In genomic region chr4:130318122-130318521, GRCm38 (mm10) we compare ENCODE assay signal across 36 mouse cellular contexts. TPM values are rescaled to one million over a fixed set of nuclear protein-coding genes. Genes with fewer than 3 reads are reported as not detected.
DNase-seq lines count a peak whose midpoint lies in the region; ATAC-seq and TF ChIP-seq lines count a peak whose summit lies in the region.
"Had no signal": no experiment of that assay in that cellular context is flagged by ENCODE, and none has a peak within 500 bp of the region (broad histone marks: within the 10 kb centered on the region; RNA-seq: fewer than 3 reads in every experiment).

No protein-coding gene starts in this region.

- H3K4me3 ChIP-seq in heart, embryonic 13.5 days = no peak overlapping the region
- H3K4me3 ChIP-seq in kidney, embryonic 16.5 days (ENCODE audit: low read length) = no peak overlapping the region
- peak overlapping the region; percentile 57 for H3K4me3 ChIP-seq in testis, adult 2 months (ENCODE audit: control insufficient read depth, low read depth, low read length)
- no peak overlapping the region for H3K4me3 ChIP-seq in midbrain, postnatal 0 days (ENCODE audit: low read depth, low read length)
- H3K4me3 ChIP-seq: erythroblast, embryonic 14.5 days; limb, embryonic 10.5 days; limb, embryonic 15.5 days; liver, embryonic 13.5 days; megakaryocyte, embryonic 14.5 days; midbrain, embryonic 12.5 days; neural tube, embryonic 13.5 days had no signal

- H3K36me3 ChIP-seq in heart, embryonic 13.5 days = peaks cover 85% of the 10 kb centered on the region
- H3K36me3 ChIP-seq in kidney, embryonic 16.5 days (ENCODE audit: insufficient read depth, low read length) = peaks cover 8% of the 10 kb centered on the region; the same call in 1 of the 2 replicates
- no peaks in the 10 kb centered on the region for H3K36me3 ChIP-seq in testis, adult 2 months (ENCODE audit: control insufficient read depth, insufficient read depth, low read length)
- H3K36me3 ChIP-seq in midbrain, postnatal 0 days (ENCODE audit: insufficient read depth, low read length) = peaks cover 39% of the 10 kb centered on the region

- no peak for ATAC-seq in heart, embryonic 13.5 days (ENCODE audit: extremely low read depth, insufficient number of reproducible peaks, low FRiP score, low TSS enrichment)
- no peak for ATAC-seq in kidney, embryonic 16.5 days (ENCODE audit: low FRiP score, low TSS enrichment)
- ATAC-seq in midbrain, postnatal 0 days (ENCODE audit: low FRiP score) = no peak
- ATAC-seq: activated CD4-positive, CD25-positive, alpha-beta regulatory T cell, adult 4 months; CD4-positive, CD25-positive, alpha-beta regulatory T cell, adult 4 months; forebrain, embryonic 16.5 days; hindbrain, embryonic 16.5 days; lung, postnatal 0 days had no signal

- WGBS in heart, embryonic 13.5 days = 77% methylated on average over 3 of the region's 3 CpGs
- 64% methylated on average over 3 of the region's 3 CpGs for WGBS in kidney, embryonic 16.5 days
- WGBS in midbrain, postnatal 0 days = 71% methylated on average over 3 of the region's 3 CpGs

- peak; percentile 21; the same call in 1 of the 2 replicates for TF ChIP-seq POLR2A in testis, adult 2 months (IDR thresholded peaks at IDR 0.05; ENCODE audit: control insufficient read depth, low read depth, low read length)

- H3K27ac ChIP-seq in heart, embryonic 13.5 days (replicated peaks) = peak overlapping the region; percentile 61
- no peak overlapping the region for H3K27ac ChIP-seq in kidney, embryonic 16.5 days (ENCODE audit: low read length)
- no peak overlapping the region for H3K27ac ChIP-seq in testis, adult 2 months (ENCODE audit: control insufficient read depth, insufficient read depth, low read depth, low read length)
- no peak overlapping the region for H3K27ac ChIP-seq in midbrain, postnatal 0 days (ENCODE audit: low read depth, low read length)
- H3K27ac ChIP-seq: limb, embryonic 10.5 days; limb, embryonic 15.5 days; liver, embryonic 13.5 days; midbrain, embryonic 12.5 days; neural tube, embryonic 13.5 days; stomach, postnatal 0 days had no signal

- no peak for DNase-seq in heart, adult 8-10 months (ENCODE audit: low spot score)
- DNase-seq in kidney, adult 18-20 months = peak; percentile 33
- DNase-seq in testis, postnatal 10 days (ENCODE audit: low spot score) = no peak
- no peak for DNase-seq in midbrain, postnatal 0 days (ENCODE audit: low spot score)
- DNase-seq: adrenal gland, adult 2 months; adrenal gland, postnatal 36 days; cerebellum, adult 18-20 months; cerebellum, postnatal 10 days; liver, embryonic 13.5 days; lung, adult 18-20 months; lung, postnatal 4 days; right cerebral cortex, postnatal 4 days; thymus, postnatal 4 days had no signal

- peak overlapping the region; percentile 47; the same call in 1 of the 2 replicates for H3K9ac ChIP-seq in heart, embryonic 13.5 days
- H3K9ac ChIP-seq in kidney, embryonic 16.5 days (replicated peaks; ENCODE audit: low read length) = no peak overlapping the region
- H3K9ac ChIP-seq in midbrain, postnatal 0 days (replicated peaks; ENCODE audit: low read length, poor library complexity, severe bottlenecking) = no peak overlapping the region
- H3K9ac ChIP-seq: limb, embryonic 15.5 days; liver, embryonic 13.5 days; midbrain, embryonic 12.5 days; neural tube, embryonic 13.5 days had no signal

- no peak for TF ChIP-seq CTCF in testis, adult 2 months (IDR thresholded peaks at IDR 0.05; ENCODE audit: control insufficient read depth, insufficient read depth, insufficient replicate concordance, low read depth, low read length)
- TF ChIP-seq CTCF in midbrain, postnatal 0 days (IDR thresholded peaks at IDR 0.05) = no peak

- H3K9me3 ChIP-seq in heart, embryonic 13.5 days = no peaks in the 10 kb centered on the region
- no peaks in the 10 kb centered on the region for H3K9me3 ChIP-seq in kidney, embryonic 16.5 days (ENCODE audit: low read length)
- no peaks in the 10 kb centered on the region for H3K9me3 ChIP-seq in midbrain, postnatal 0 days (ENCODE audit: low read length)
- H3K9me3 ChIP-seq: limb, embryonic 10.5 days; limb, embryonic 15.5 days; liver, embryonic 13.5 days; megakaryocyte, embryonic 14.5 days; midbrain, embryonic 12.5 days; neural tube, embryonic 13.5 days had no signal

- no peaks in the 10 kb centered on the region for H3K27me3 ChIP-seq in heart, embryonic 13.5 days (replicated peaks)
- no peaks in the 10 kb centered on the region for H3K27me3 ChIP-seq in kidney, embryonic 16.5 days (ENCODE audit: insufficient read depth, low read length)
- H3K27me3 ChIP-seq in testis, adult 2 months (ENCODE audit: control insufficient read depth, insufficient read depth, low read length) = no peaks in the 10 kb centered on the region
- H3K27me3 ChIP-seq in midbrain, postnatal 0 days (ENCODE audit: insufficient read depth, low read length) = no peaks in the 10 kb centered on the region
- H3K27me3 ChIP-seq: limb, embryonic 15.5 days; liver, embryonic 13.5 days; megakaryocyte, embryonic 14.5 days; midbrain, embryonic 12.5 days; neural tube, embryonic 13.5 days had no signal

- peaks cover 80% of the 10 kb centered on the region for H3K4me1 ChIP-seq in heart, embryonic 13.5 days
- peaks cover 12% of the 10 kb centered on the region; the same call in 1 of the 2 replicates for H3K4me1 ChIP-seq in kidney, embryonic 16.5 days (ENCODE audit: insufficient read depth, low read length)
- H3K4me1 ChIP-seq in testis, adult 2 months (ENCODE audit: control insufficient read depth, insufficient read depth, low read length) = no peaks in the 10 kb centered on the region
- no peaks in the 10 kb centered on the region for H3K4me1 ChIP-seq in midbrain, postnatal 0 days (ENCODE audit: insufficient read depth, low read length)
- H3K4me1 ChIP-seq: limb, embryonic 10.5 days; midbrain, embryonic 12.5 days; neural tube, embryonic 13.5 days had no signal

- no peak overlapping the region for H3K4me2 ChIP-seq in heart, embryonic 13.5 days
- H3K4me2 ChIP-seq in kidney, embryonic 16.5 days (replicated peaks; ENCODE audit: low read depth, low read length) = no peak overlapping the region
- no peak overlapping the region for H3K4me2 ChIP-seq in midbrain, postnatal 0 days (ENCODE audit: low read depth, low read length, poor library complexity, severe bottlenecking)
- H3K4me2 ChIP-seq: limb, embryonic 15.5 days; liver, embryonic 13.5 days; midbrain, embryonic 12.5 days; neural tube, embryonic 13.5 days had no signal

RNA-seq across cellular contexts. Expression of gene Gm10570, which starts 9.6 kb away (rescaled TPM):
- 0.75 and 1.2 TPM in 2 replicates for polyA plus RNA-seq in heart, embryonic 13.5 days (2015; fragmentation: Nextera tagmentation; extraction: Ambion mirVana)
- total RNA-seq in heart, adult 8-10 months (2022) = under 1 TPM in 1 of 4 experiments, not detected in 3; 0.91 TPM
- 0.57 TPM in 1 of 2 replicates, not detected in the other for polyA plus RNA-seq in kidney, embryonic 16.5 days (2015; fragmentation: Nextera tagmentation; extraction: Ambion mirVana)
- not detected in 2 replicates for polyA plus RNA-seq in testis, adult 2 months (2012; rRNA removed)
- total RNA-seq in midbrain, postnatal 0 days (2014; rRNA removed) = 2.1 TPM in 1 of 2 replicates, not detected in the other
- 1.5 and 1.9 TPM in 2 replicates for polyA plus RNA-seq in midbrain, postnatal 0 days (2015; fragmentation: Nextera tagmentation; extraction: Ambion mirVana)
- total RNA-seq: adrenal gland, adult 2 months; adrenal gland, postnatal 36 days; common myeloid progenitor, adult 5-6 weeks had no signal
- polyA plus RNA-seq: activated CD4-positive, CD25-positive, alpha-beta regulatory T cell, adult 4 months; CD4-positive, CD25-positive, alpha-beta regulatory T cell, adult 4 months; embryonic facial prominence, embryonic 14.5 days; erythroblast, embryonic 14.5 days; forebrain, embryonic 11.5 days; gonadal fat pad, adult 2 months; hindbrain, embryonic 11.5 days; intestine, embryonic 14.5 days; limb, embryonic 10.5 days; limb, embryonic 15.5 days; liver, embryonic 13.5 days; midbrain, embryonic 12.5 days; spleen, adult 2 months; stomach, postnatal 0 days; thymus, postnatal 0 days had no signal

RNA-seq across cellular contexts. Expression of gene Fabp3, which starts 9.7 kb away (rescaled TPM):
- polyA plus RNA-seq in heart, embryonic 13.5 days (2015; fragmentation: Nextera tagmentation; extraction: Ambion mirVana) = 961 and 1,090 TPM in 2 replicates
- total RNA-seq in heart, adult 8-10 months (2022) = 1,000 to 10,000 TPM; 6,025 to 7,484 (median 6,750) TPM
- polyA plus RNA-seq in kidney, embryonic 16.5 days (2015; fragmentation: Nextera tagmentation; extraction: Ambion mirVana) = 136 and 161 TPM in 2 replicates
- polyA plus RNA-seq in testis, adult 2 months (2012; rRNA removed) = 127 and 192 TPM in 2 replicates
- total RNA-seq in midbrain, postnatal 0 days (2014; rRNA removed) = 143 and 179 TPM in 2 replicates
- 394 and 409 TPM in 2 replicates for polyA plus RNA-seq in midbrain, postnatal 0 days (2015; fragmentation: Nextera tagmentation; extraction: Ambion mirVana)
- total RNA-seq: common myeloid progenitor, adult 5-6 weeks had no signal
- polyA plus RNA-seq: CD4-positive, CD25-positive, alpha-beta regulatory T cell, adult 4 months; erythroblast, embryonic 14.5 days had no signal

RNA-seq across cellular contexts. Expression of gene Serinc2, which starts 39.1 kb away (rescaled TPM):
- polyA plus RNA-seq in heart, embryonic 13.5 days (2015; fragmentation: Nextera tagmentation; extraction: Ambion mirVana) = 10.9 and 11.3 TPM in 2 replicates
- 1 to 10 TPM; 1.9 to 3.7 (median 2.6) TPM for total RNA-seq in heart, adult 8-10 months (2022)
- 58.6 and 65.0 TPM in 2 replicates for polyA plus RNA-seq in kidney, embryonic 16.5 days (2015; fragmentation: Nextera tagmentation; extraction: Ambion mirVana)
- 23.7 and 24.1 TPM in 2 replicates for polyA plus RNA-seq in testis, adult 2 months (2012; rRNA removed)
- total RNA-seq in midbrain, postnatal 0 days (2014; rRNA removed) = 12.6 and 13.5 TPM in 2 replicates
- polyA plus RNA-seq in midbrain, postnatal 0 days (2015; fragmentation: Nextera tagmentation; extraction: Ambion mirVana) = 11.1 and 12.3 TPM in 2 replicates
- total RNA-seq: common myeloid progenitor, adult 5-6 weeks had no signal
- polyA plus RNA-seq: erythroblast, embryonic 14.5 days had no signal

RNA-seq across cellular contexts. Expression of gene Zcchc17, which starts 41.6 kb away (rescaled TPM):
- polyA plus RNA-seq in heart, embryonic 13.5 days (2015; fragmentation: Nextera tagmentation; extraction: Ambion mirVana) = 48.1 and 50.7 TPM in 2 replicates
- total RNA-seq in heart, adult 8-10 months (2022) = 10 to 100 TPM; 24.2 to 35.4 (median 29.0) TPM
- polyA plus RNA-seq in kidney, embryonic 16.5 days (2015; fragmentation: Nextera tagmentation; extraction: Ambion mirVana) = 63.3 and 64.0 TPM in 2 replicates
- 8.0 and 8.2 TPM in 2 replicates for polyA plus RNA-seq in testis, adult 2 months (2012; rRNA removed)
- total RNA-seq in midbrain, postnatal 0 days (2014; rRNA removed) = 27.7 and 38.3 TPM in 2 replicates
- polyA plus RNA-seq in midbrain, postnatal 0 days (2015; fragmentation: Nextera tagmentation; extraction: Ambion mirVana) = 102 TPM in 2 replicates

RNA-seq across cellular contexts. Expression of gene Snrnp40, which starts 41.8 kb away (rescaled TPM):
- polyA plus RNA-seq in heart, embryonic 13.5 days (2015; fragmentation: Nextera tagmentation; extraction: Ambion mirVana) = 82.6 and 84.8 TPM in 2 replicates
- 10 to 100 TPM; 12.8 to 17.2 (median 16.7) TPM for total RNA-seq in heart, adult 8-10 months (2022)
- polyA plus RNA-seq in kidney, embryonic 16.5 days (2015; fragmentation: Nextera tagmentation; extraction: Ambion mirVana) = 158 and 165 TPM in 2 replicates
- polyA plus RNA-seq in testis, adult 2 months (2012; rRNA removed) = 42.1 and 43.2 TPM in 2 replicates
- total RNA-seq in midbrain, postnatal 0 days (2014; rRNA removed) = 57.6 and 70.2 TPM in 2 replicates
- 75.5 and 76.8 TPM in 2 replicates for polyA plus RNA-seq in midbrain, postnatal 0 days (2015; fragmentation: Nextera tagmentation; extraction: Ambion mirVana)
